Mouse (Mus musculus): Measurements from ENCODE around the gene Ndst2. TPM values are rescaled to one million over a fixed set of nuclear protein-coding genes. Genes with fewer than 3 reads are reported as not detected.
"Not testable (repeated sequence)": the region's sequence is repeated elsewhere in the genome, so short reads cannot be mapped to it uniquely, and the experiment has no call there.

The Ndst2 gene
- total RNA-seq, 2 experiments from 2014 or later = 14.3 to 18.1 TPM

DNA sequence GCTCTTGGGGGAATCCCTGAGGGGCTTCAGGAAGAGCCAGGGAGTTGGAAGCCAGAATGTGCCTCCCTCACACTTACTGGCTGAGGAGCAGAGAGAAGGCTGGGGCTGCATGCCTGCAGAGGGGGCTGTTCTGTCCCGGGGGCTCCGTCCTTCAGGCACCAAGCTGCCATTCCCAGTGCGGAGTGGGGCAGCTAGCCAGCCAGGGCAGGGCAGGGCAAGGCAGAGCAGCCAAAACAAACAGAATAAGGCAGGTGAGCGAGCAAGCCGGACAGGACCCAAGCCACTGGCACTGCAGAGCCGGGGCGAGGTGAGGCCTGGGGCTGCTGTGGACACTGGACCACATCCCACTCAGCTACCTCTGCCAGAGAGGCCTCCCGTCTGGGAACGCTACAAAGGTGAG is 6.9 kb upstream of the Ndst2 start:
- no peak for DNase-seq (ENCODE audit: low spot score in 2 of 2)

DNA sequence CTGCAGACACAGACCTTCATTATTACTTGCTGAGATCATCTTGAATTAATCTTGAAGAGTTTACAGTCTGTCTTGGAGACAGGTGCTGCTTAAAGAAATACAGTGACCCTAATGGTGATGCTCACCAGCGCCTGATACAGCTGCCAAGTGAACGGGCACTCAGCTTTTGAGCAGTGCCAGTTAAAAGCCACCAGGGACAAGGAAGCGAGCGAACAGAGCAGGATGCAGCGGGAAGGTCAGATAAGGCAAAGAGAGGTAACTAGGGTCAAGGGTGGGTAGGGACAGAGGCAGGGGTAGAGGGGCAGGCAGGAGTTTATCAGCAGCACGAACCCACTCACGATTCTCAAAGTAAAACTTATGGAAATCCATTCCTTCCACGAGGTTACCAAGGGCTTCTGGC is 4.1 kb upstream of the Ndst2 start:
- DNase-seq (ENCODE audit: low spot score in 2 of 2) = no peak

DNA sequence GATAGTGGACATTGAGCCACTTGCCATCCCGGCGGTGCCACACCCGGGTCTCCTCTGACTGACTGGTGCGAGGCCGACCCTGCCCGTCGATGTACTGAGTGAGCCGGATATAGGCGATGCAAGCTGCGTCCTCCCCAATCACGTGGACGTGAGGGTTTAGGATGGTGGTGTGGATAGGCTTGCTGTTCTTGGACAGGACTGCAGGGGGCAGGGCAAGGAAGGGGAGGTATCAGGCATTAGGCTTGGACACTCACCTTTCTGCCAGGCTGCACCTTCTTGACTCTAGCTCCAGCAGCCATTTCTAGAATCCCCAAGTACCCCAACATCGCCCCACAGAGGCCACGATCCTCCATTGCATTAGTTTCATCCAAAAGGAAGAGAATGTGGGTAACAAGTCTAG is 2.9 kb upstream of the Ndst2 start:
- no peak for DNase-seq (ENCODE audit: low spot score in 2 of 2)

DNA sequence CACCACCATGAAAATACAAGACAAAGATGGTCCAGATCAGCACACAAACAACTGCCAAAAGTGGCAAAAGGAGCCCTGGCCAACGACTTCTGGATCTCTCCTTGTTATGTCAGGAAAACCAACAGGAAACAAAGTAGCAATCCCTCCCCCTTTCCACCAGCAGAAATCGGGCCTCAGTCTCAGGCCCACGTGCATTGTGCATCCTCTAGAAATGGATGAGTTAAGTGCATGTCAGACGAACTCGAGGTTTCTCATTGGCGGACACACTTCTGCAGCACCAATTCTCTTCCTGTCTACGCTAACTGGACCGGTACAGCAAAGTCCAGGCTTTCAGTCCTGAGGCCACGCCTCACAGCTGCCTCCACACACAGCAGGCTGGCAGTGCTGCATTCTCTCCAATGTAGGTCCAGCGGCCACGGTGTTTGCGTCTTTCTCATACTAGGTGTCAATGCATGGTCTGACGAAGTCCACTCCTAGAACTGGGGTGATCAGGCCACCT is 1.6 kb upstream of the Ndst2 start:
- no peak for DNase-seq (ENCODE audit: low spot score in 2 of 2)

DNA sequence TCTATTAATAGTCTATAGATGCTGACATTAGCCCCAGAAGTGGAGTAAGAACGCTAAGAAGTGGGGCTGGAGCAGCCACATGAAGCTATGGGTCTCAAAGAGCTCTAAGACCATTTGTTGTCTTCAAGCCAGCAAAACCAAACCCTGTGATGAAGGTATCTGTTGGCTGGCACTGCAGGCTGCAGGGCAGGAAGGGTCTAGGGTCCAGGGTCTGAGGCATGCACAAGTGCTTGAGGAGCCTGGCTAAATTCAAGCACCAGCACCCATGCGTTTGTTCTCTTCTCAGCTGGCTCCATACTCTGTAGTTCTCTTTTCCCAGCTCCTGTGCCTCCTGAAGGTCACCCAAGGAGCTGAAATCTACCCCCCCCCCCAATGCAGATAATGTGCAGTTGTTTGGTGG is 690 bp upstream of the Ndst2 start:
- DNase-seq (ENCODE audit: low spot score in 2 of 2) = no peak

DNA sequence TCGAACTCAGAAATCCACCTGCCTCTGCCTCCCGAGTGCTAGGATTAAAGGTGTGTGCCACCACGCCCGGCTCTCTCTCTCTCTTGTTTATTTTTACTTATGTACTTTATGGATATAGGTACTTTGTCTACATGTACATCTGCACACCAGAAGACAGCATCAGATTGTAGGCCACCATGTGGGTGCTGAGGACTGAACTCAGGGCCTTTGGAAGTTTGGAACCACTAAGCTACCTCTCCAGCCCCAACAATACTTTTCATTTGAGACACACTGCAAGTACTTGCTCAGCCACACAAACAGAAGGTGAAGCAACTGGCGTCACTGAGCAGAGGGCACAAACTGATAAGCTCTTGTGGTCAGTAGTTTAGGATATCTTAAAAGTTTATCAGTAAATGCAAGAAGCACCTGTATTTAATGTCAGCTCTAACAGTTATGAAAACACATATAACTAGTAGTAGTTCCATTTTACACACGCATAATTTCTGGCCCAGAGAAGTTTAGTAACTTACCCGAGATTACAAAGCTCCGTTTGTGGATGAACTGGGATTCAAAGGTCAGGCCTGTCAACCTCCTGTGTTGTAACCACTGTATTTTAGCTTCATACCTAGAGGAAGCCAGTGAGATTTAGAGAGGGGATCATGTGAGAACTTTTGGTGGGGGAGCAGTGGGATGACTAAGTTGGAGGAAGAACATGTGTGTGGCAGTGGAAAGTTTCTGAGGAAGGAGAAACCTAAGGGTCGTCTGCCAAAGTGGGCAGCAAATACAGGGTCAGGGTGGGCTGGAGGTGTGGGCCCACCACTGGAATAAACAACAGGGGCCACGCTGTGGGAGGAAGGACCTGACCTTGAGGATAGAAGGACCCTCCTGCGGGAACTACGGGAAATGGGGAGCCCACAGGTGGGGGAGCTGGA is 1.1 kb downstream of the Ndst2 start:
- DNase-seq (ENCODE audit: low spot score in 2 of 2) = no peak

DNA sequence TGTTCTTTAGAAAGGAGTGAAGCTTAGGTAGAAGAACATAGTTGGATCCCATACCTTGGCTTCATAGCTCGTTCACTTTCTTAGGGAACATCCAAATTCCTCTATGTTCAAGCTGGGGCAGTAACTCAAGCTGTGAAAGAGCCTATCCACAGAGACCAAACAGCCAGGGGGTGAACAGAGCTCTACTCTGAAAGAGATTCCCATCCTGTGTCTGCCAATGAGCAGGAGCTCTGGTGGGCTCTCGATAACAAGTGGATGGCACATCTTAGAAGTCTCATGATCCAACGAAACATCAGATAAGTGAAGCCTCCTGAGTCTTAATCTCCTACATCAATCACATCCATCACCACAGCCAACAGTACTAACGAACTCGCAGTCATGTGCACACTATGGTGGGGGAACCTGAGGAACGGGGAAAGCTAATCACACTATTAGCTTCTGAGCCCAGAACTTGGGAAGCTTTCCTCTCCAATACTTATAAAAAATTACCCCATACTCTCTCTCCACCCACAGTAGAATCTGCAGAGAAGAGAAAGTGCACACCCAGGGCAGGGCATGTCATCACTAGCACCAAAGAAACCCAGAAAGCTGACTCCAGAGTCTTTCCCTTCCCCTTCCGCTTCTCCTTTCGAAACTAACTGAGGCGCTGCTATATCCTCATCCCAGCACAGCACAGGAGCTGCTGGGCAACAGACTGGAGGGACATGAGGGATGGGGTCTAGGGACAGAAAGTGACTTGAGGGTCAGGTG is 3.3 kb downstream of the Ndst2 start:
- no peak for DNase-seq (ENCODE audit: low spot score in 2 of 2)

DNA sequence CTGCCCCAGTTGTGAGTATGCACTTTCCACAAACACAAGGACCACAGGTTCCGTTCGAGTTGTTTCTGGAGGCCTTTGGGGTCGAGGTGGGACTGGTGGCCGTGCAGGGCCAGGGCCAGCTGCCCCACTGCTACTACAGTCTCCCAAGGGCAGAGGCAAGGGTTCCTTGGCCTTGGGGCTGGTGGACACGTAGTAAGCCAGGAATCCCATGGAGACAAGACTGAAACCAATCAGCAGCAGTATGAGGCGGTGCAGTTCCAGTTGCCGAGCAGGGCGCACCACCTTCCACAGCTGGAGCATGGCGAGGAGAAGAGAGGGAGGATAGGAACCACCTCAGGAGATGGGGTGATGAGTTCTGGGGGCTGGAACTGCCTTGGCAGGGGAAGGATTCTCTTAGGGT is 4.5 kb downstream of the Ndst2 start:
- DNase-seq (ENCODE audit: low spot score in 2 of 2) = no peak

DNA sequence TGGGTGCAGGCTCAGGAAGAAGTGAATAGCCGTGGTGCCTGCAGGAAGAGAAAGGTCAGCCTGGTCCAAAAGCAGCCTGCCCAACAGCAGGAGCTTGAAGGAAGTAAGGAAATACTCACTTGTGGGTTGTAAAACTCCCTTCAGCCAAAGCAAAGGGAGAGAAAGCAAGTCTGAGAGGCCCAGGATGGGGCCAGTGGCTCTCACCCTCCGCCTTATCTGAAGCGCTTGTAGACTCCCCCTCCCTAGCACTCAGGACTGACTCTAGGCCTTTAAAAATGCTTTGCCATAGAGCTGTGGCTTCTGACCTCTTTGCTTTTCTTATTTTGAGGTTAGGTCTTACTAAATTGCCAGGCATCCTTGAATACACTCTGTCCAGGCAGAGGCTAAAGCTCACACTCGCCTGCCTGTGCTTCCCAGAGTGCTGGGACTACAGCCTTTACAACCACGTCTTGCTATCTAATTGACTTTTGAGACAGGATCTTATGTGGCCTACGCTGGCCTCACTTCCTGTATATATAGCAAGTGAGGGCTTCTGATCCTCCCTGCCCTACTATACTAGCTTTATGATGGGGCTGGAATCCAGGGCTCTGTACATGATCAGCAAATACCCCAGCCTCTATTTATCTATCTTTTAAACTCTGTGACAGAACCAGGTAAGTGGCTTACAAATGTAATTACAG is 8.6 kb downstream of the Ndst2 start:
- DNase-seq (ENCODE audit: low spot score in 2 of 2) = no peak

DNA sequence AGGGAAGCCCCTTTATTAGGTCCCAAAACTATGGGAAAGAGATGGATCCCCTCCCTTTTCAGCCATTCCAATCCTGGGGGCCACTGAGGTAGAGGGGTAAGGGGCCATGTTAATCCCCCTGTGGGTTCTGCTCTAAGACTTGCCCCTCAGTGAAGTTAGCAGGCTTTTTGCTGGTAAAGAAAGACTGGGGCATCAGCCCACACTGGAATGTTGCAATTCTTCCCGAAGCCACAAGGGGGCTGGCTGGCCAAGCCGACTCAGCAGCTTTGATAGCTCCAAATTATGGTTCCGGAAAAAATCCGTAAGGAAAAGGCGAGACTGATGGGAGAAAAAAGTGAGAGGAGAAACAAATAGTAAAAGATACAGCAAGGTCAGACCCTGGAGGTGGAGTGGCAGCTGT is 10.3 kb downstream of the Ndst2 start:
- DNase-seq (ENCODE audit: low spot score in 2 of 2) = peak; percentile 71 to 76

DNA sequence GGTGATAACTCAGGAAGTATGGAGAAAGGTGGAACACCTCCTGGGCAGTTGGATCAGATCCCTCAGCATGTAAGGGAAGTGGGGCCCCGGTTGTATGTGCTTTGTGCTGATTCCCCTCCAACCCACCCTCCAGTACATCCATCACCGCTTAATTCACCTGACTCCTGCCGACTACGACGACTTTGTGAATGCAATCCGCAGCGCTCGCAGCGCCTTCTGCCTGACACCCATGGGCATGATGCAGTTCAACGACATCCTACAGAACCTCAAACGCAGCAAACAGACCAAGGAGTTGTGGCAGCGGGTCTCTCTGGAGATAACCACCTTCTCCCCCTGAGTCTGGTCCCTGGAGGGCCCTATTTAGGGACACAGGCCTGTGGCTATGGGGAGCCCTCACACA is 11.4 kb downstream of the Ndst2 start:
- no peak for DNase-seq (ENCODE audit: low spot score in 2 of 2)

DNA sequence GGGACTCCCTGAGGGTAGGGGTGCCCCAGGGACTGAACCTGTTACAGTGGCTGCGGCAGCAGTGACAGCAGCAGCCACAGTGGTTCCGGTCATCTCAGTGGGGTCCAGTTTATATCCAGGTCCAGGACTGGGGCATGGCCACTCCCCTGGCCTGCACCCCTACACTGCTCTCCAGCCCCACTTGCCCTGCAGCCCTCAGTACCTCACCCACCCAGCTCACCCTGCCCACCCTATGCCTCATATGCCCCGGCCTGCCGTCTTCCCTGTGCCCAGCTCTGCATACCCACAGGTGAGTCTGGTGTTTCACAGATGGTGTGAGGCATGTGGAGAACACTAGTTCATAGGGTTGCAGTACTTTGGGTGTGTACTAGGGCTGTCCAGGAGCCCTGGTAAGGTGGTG is 13.0 kb downstream of the Ndst2 start:
- no peak for DNase-seq (ENCODE audit: low spot score in 2 of 2)

DNA sequence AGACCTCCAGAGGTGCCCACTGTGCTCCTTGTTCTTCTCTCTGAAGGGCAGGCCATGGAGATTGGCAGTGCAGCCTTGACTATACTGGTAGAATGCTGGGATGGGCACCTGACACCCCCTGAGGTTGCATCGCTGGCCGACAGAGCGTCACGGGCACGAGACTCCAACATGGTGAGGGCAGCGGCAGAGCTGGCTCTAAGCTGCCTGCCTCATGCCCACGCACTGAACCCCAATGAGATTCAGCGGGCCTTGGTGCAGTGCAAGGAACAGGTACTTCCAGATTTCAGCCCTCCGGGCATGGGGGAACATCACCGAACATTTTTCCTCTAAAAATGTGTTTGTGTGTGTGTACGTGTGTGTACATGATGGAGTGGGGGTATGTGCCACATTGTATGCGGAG is 14.6 kb downstream of the Ndst2 start:
- DNase-seq (ENCODE audit: low spot score in 2 of 2) = no peak

DNA sequence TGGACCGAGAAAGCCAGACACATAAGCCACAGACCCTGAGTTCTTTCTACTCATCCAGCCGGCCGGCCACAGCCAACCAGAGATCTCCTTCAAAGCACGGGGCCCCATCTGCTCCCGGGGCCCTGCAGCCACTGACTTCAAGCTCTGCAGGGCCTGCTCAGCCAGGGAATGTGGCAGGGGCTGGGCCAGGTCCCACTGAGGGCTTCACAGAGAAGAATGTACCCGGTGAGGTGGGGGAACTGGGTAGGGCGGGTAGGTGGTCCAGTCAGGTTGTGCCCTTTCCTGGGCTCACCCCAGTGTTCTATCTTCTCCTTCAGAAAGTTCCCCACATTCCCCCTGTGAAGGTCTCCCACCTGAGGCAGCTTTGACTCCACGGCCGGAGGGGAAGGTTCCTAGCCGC is 15.9 kb downstream of the Ndst2 start:
- no peak for DNase-seq (ENCODE audit: low spot score in 2 of 2)

DNA sequence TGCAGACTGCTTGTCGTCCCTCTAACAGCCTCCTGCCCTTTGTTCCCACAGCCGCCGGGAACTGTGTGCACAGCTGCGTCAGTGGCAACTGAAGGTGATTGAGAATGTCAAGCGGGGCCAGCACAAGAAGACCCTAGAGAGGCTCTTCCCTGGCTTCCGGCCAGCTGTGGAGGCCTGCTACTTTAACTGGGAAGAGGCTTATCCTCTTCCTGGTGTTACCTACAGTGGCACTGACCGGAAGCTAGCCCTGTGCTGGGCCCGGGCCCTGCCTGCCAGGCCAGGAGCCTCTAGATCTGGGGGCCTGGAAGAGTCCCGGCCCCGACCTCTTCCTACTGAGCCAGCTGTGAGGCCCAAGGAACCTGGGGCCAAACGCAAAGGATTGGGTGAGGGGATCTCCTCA is 20.5 kb downstream of the Ndst2 start:
- DNase-seq (ENCODE audit: low spot score in 2 of 2) = no peak

DNA sequence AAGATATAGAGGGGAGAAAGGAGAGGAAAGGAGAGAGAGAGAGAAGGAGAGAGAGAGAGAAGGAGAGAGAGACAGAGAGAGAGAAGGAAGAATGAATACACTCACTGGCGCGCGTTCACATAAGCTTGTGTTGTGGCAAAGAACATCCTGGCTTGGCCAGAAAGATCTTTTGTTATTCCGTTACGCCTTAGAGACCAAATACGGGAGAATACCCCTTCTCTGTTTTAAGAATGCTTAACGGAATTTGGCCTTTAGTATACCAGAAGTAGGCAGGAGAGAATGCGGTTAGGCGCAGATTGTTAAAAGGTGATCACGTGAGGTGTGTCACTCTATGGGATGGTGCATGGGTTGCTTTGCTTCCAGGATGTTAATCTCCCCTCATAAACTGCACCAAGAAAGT is 26.1 kb downstream of the Ndst2 start:
- DNase-seq (ENCODE audit: low spot score in 2 of 2) = no peak

DNA sequence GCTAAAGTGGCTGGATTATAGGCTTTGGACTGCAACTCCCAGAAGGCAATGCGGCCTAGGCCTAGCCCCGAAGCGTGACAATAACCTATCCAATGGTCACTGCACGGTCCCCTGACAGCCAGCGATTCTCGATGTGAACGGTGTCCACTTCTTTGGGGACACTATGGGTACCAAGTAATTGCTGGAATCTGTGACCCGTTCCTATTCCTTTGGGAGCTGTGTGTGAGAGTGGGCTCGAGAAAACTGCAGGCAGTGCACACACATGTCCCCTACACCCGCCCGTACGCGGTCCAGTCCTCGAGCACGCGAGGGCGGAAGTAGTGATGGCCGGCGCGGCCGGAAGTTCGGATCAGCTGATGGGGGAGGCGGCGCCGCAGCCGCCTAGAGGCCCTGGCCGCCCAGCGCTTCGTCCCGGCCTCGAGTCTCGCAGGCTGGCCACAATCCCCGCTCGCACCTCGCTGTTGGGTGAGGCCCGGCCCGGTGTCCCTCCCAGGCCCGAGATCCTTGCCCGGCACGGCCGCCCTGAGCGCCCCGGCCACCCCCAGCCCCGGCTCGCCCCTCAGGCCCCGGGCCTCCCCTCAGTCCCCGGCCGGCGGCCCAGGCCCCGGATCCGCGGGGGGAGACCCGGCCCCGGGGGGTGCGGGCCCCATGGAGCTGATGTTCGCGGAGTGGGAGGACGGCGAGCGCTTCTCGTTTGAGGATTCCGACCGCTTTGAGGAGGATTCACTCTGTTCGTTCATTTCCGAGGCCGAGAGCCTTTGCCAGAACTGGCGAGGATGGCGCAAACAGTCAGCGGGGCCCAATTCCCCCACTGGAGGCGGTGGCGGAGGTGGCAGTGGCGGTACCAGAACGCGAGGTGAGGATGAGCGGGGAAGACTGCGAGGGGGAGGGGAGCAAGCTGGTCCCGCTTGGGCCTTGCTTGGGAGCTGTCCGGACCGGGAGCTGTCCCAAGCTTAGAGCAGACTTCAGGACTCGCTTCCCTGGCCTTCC is 26.9 kb downstream of the Ndst2 start, which contains the start of gene Zswim8:
Gene Zswim8, plus strand, starts transcription at position 352 of the 990 bp plus-strand sequence.
- peak; percentile 92 for DNase-seq (ENCODE audit: low spot score in 2 of 2)

DNA sequence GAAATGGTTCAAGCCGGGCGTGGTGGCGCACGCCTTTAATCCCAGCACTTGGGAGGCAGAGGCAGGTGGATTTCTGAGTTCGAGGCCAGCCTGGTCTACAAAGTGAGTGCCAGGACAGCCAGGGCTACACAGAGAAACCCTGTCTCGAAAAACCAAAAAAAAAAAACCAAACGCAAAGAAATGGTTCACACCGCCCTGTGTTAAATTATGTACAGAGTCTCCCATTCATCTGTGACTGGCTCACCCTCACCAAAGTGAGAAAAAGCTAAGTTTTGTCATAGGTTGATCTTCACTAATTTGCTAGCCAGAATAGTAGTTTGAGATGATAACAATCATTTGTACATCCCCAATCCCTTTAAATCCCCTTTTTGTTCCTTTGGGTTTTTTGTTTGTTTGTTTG is 30.9 kb downstream of the Ndst2 start:
- not testable (repeated sequence) for DNase-seq (ENCODE audit: low spot score in 2 of 2)

DNA sequence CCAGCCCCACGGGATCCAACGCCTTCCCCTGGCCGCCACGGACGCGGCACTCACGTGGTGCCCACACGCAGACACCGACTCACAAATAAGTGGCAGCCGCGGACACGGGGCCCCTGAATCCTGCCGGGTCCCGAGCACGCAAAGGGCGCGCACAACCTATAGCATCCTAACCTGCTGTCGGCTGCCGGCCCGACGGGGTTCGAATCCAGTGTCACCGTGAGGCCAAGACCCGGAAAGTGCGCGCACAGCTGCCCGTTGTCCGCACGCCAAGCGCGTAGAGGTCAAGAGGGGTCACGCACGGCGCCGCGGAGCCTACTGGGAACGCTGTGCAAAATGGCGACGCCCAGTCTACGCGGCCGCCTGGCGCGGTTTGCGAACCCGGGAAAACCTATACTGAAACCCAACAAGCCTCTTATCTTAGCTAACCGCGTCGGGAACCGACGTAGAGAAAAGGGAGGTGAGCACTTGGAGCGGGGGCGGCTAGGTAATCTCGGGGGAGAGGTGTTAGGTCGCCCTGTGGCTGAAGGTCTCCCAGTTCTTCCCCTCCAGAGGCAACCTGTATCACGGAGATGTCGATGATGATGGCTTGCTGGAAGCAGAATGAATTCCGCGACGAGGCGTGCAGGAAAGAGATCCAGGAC is 31.5 kb downstream of the Ndst2 start, which contains the start of gene Chchd1:
Gene Chchd1, plus strand, starts transcription at position 266 of the 641 bp plus-strand sequence.
- DNase-seq (ENCODE audit: low spot score in 2 of 2) = peak; percentile 90 to 93
